Mouse (Mus musculus): ENCODE data around the gene Bend4. TPM values are rescaled to one million over a fixed set of nuclear protein-coding genes. Genes with fewer than 3 reads are reported as not detected.

Bend4 gene
- polyA plus RNA-seq, 1 experiment = not detected

DNA sequence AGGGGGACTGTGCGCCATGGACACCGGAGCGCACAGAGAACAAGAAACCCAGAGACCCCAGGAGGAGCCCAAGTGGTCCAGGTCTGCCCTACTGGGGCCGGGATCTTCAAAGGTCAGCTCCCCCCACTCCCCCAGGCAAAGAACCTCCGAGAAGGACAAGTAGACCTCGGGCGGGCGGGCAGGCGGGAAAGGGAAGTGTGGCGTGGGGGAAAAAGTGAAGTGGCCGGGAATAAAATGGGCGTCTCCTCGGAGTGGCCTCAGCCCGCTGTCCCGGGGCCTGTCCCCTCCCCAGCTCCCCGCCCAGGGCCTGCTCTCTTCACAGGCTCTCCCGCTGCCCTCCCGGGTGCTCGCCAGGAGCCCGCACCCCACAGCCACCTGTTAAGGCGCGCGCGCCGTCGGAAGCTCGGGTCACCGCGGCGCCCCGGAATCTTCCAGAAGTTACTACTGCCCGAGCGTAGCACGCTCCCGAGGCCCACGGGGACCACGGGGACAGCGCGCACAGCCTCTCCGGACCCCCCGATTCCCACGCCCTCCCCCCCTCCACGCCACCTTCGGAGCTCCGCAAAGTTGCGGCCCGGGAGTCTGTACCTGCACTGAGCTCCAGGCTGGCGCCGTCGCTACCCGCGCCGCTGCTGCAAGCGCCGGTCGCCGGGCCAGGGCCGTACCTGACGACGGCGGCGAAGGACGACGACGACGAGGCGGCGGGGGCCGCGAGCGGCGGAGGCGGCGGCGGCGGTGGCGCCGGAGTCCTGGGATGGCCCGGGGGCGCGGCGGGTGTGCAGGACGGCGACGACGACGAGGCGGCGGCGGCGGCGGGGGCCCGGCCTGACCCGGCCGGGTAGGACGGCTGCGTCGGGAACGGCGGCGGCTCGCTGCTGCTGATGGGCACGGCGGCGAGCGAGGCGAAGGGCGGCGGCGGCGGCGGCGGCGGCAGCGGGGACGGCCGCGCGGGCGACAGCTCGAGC, 1.4 kb downstream of the Bend4 start:
- TF ChIP-seq GATA1 (IDR thresholded peaks at IDR 0.05; ENCODE audit: low read length) = no peak

DNA sequence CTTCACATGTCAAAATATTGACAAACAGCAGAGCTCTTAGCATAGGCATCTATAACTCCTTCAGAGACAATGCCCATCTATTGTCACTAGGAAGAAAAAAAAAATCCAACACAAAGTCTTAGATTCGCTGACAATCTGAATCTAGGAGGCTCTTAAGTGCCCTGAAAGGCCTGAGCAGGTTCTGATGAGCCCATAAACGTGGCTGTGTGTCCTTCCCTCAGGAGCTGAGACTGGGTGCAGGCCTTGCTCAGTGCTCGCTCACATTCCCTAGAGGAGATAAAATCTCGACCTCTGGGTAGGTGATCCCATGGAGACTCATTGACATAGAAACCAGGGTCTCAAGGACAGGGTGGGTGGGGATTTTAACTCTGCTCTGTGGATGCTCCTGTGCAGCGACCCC, 2.1 kb downstream of the Bend4 start:
- no peak for TF ChIP-seq GATA1 (IDR thresholded peaks at IDR 0.05; ENCODE audit: low read length)

DNA sequence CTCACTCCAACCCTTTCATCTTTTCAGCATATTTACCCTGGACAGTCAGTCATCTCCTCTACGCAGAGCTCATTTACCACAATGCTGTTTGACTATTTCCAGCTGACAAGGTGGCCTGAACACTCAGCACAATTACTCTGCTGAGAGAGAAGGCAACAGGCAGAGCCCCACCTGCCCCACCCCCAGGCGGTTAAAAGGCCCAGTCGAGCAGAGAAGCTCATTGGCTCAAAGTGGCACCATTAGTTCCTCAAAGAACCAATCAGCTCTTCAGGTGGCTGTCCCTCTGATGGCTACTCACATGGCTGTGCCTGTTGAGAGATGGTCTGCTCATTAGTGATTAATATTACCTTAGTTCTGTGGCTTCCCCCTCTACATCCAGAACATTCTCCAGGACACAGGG, 3.5 kb downstream of the Bend4 start:
- TF ChIP-seq GATA1 (IDR thresholded peaks at IDR 0.05; ENCODE audit: low read length) = no peak

DNA sequence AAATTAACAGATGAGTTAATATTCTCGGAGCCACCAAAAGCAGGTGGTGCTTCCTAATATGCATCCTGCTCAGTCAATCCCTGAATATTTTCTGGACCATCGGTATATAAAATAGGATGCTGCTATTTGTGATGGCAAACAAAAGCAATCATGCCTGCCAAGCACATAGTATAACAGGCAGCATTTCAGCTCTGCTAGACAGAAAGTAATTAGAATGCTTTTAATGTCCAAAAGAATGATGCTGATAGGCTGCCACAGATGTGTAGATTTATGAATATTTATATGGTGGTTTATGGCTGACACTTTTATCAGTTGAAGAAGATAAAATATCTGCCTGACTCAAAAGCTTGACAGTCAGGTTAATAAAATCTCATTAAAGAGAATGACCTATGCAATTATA, 4.1 kb downstream of the Bend4 start:
- no peak for TF ChIP-seq GATA1 (IDR thresholded peaks at IDR 0.05; ENCODE audit: low read length)

DNA sequence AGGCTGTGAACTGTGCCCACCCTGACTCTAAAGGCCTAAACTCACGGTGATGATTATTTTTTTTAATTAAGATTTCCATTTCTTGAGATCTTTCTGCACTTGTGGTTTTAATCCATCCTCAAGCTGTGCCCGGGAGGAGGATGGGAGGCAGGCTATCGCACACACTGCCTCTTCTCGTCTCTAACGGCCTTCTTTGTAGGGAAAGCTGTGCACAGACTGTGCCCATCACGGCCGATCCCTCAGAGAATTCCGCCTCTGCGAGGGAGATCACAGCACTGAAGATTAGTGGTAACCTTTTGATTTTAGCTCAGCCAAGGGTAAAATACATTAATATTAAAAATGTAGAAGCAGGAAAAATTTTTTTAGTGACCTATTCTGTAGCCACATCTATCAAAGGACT, 4.8 kb downstream of the Bend4 start:
- TF ChIP-seq GATA1 (IDR thresholded peaks at IDR 0.05; ENCODE audit: low read length) = no peak

DNA sequence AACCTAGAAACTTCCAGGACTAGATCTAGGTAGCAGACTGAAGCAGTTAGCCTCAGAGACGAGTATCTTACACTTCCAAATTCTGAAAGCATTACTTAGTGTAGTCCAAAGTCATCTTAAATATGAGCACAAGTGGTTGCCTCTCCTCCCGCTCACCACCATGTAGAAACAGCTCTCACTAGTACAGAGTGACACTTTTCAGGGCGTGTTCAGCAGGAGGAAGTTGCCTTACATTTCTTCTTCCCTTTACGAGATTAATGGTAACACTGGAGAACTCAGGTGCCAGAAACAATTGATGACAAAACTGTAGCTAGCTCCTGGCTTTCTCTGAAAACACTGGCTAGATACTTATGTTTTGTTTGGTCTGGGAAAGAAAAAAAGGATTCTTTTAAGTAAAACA, 8.7 kb downstream of the Bend4 start:
- no peak for TF ChIP-seq GATA1 (IDR thresholded peaks at IDR 0.05; ENCODE audit: low read length)

DNA sequence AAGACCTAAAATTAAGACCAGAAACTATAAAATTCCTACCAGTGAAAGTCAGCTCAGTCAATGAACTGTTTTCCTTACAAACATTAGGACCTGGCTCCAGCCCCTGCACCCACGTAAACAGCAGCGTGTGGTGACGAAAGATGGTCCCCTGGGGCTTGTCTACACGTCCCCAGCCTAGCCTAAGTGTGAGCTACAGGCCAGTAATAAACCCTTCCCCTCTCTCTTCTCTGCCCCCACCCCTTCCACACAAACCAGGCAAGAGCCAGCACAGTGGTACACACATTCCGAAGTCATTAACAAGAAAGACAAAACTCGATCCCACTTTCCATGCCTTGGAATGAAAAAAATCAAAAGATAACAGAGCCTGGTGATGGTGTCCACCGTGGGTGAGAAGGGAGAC, 16.6 kb downstream of the Bend4 start:
- TF ChIP-seq GATA1 (IDR thresholded peaks at IDR 0.05; ENCODE audit: low read length) = no peak

DNA sequence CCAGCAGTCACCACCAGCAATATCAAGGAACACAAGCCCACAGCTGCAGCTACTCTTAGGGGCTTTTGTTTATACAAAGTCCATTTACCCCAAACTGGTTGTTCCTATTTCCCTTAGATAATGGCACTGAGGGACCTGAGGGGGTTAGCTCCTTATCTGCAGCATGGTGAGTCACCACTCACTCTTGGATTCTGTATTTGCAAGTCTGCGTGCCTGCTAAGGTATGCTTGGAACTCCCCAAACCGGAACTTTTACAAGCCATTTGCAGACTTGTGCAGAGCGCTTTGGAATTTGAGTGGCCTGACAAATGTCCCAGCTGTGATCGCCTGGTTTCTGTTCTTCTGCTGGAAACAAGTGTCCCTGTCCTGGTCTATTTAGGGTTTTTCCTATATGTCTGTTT, 17.7 kb downstream of the Bend4 start:
- no peak for TF ChIP-seq GATA1 (IDR thresholded peaks at IDR 0.05; ENCODE audit: low read length)

DNA sequence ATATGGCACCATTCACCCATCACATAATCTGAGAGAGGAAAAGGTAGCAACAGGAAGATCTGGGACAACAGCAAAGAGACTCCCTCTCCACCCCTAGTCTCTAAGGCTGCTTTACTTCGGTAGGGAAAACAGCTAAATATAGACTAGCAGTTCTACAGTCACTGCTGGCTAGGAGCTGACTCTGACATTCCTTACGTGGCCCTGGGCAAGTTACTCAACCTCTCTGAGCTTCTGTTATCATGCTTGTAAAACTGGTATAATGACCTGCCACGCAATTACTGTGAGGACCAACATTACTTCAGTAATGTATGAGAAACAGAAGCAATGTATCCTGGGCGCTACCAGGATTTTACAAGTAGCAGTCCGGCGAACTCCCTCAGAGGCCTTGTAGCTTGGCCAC, 19.7 kb downstream of the Bend4 start:
- no peak for TF ChIP-seq GATA1 (IDR thresholded peaks at IDR 0.05; ENCODE audit: low read length)

DNA sequence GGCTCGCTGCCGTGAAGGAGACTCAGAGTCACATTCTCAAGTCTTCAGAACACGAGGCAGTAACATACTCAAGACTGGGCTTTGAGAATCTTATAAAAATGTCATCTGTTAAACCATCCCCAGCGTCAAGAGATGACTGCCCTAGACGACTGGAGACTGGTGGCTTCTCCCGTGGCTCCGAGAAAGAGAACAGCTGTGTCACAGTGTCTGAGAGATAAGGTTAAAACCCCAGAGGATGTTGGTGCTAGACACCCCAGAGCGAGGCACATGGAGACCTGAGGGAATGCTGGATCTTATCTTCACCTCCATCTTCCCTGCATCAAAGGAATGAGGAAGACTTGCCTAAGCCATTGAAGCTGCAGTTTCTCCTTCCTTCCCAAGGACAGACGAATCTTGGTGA, 23.2 kb downstream of the Bend4 start:
- no peak for TF ChIP-seq GATA1 (IDR thresholded peaks at IDR 0.05; ENCODE audit: low read length)

DNA sequence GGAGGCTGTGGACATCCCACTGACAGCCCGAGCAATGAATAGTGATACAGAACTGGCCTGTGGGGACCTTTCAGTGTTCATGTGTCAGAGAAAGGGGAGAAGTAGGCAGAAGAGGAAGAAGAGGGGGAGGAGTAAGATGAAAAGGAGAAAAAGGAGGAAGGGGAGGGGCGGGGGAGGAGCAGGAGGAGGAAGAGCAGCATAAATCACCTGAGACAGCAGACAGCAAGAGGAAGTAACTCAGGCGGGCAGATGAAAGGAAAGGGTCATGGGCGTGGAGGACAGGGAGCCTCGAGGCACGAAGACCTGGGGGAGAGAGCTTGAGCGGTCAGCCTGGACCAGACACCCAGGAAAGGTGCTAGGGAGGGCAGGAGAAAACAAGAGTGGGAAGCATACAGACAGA, 23.7 kb downstream of the Bend4 start:
- TF ChIP-seq GATA1 (IDR thresholded peaks at IDR 0.05; ENCODE audit: low read length) = no peak

DNA sequence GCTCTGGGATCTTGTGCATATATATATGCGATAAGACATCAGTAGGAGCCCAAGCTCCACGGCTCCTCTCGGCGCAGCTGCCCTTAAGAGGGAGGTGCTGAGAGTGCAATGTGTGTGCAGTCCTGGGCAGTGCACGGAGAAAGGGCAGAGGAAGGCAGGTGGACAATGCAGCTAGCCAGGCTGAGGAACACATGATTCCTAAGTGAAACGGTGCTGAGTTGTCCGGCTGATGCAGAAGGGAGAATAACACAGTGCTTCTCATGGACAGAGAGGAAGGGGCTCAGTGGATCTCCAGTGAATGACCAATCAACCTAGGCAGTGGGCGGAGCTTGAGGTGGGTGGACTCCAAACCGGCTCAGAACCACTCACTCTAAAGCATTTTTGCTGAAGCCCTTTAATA, 26.5 kb downstream of the Bend4 start:
- TF ChIP-seq GATA1 (IDR thresholded peaks at IDR 0.05; ENCODE audit: low read length) = no peak

DNA sequence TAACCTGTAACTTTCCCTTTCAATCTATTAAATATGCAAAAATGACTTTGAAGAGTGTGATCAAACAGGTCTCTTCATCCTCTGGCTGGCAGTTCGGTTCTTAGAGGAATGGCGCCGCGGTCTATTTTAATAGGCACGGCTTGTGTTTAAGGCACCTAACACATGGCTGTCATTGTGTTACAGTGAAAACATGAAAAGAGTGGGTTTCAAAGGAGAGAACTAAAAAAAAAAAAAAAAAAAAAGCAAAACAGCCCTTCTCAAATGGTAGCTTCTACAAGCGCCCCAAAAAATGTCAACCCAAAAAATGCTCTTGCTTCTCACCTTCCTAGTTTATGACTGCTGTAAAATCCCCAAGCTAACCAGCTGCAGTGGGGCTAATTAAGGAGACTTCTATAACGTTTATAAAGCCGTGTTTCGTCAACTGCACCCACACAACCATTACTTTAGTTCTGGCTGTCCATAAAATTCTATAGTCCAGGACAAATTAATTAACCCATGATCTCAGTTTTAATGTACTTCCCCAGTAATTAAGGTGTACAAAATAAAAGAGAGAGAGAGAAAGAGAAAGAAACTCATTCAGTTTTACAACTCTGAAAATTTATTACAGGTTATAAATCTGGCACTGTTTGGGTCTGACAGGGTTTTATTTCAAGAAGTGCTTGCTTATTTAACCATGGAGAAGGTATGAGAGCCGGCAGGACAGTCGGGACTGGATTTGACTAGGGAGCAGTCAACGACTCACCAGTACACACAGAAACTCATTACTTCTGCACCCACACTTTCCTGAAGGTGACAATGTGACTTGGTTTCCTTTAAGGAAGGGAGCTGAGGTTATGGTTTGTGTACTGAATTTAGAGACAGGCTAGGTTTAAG, 27.3 kb downstream of the Bend4 start:
- no peak for TF ChIP-seq GATA1 (IDR thresholded peaks at IDR 0.05; ENCODE audit: low read length)

DNA sequence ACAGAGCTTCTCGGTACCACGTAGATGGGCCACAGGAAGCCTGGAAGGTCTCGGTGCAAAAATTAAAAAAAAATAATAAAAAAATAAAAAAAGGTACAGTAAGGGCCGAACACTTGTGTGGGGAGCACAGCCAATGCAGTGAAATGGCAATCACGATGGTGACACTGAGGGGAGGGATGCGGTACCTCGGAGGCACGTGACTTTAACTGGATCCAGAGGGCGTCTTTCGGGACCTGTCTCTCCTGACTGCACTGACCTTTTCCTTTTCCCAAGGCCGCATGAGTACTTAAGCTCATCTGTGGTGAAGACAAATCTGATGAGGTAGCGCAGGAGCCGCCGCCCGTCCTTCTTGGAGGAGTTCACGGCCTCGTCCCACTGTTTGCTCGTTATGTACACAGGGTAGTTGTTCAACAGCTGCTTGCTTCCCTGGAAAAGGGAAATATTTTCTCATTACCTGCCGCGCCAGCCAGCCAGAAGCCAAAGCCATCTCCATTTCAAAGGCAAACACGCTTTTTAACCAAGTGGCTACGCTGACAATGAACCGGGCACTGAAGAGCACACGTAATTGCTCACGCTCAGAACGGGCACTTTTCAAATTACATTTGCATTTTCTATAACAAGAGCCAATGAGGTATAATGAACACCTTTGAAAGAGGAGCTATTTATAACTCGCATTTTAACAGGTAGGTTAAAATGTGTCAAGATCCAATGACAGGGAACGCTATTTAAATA, 28.1 kb downstream of the Bend4 start:
- TF ChIP-seq GATA1 (IDR thresholded peaks at IDR 0.05; ENCODE audit: low read length) = no peak

DNA sequence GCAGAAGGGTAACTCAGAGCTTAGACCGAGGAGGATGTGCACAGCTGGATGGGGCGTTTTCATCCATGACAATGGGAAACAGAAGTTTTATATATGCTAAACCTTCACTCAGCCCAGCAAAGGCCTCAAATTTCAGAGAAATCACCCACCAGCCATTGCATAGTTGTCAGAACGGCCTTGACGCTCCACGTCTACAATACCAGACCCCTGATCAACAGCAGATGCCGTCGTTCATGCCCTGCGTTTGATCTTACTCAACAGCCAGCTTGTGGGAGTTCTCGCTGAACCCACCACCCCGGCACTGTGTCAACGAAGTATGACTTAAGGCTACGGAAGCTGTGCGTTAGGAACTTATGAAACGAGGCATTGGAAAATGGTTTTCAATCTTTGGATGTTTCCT, 30.9 kb downstream of the Bend4 start:
- no peak for TF ChIP-seq GATA1 (IDR thresholded peaks at IDR 0.05; ENCODE audit: low read length)
